Mouse (Mus musculus) kidney, adult 2 months (tissue): ENCODE measurements at regions not wholly inside any gene's neighbourhood (a gene's known extent, or its start where the extent isn't known, plus 50 kb on each side); places are given as distances from the start of the nearest gene placed in this dataset.

Source experiments
- CTCF ChIP-seq: fragments of 200-500 bp; conservative IDR thresholded peaks from 2 replicates; pipeline ENCODE4 v1.5.1; 2011; ENCODE audit warnings: low read depth, mild to moderate bottlenecking, control low read depth, low read length, moderate library complexity, mixed read lengths; ENCODE audit not compliant: insufficient read depth, insufficient read length
- POLR2A ChIP-seq: fragments of 200-500 bp; IDR thresholded peaks from one replicate; pipeline ENCODE4 v1.6.1; 2011; ENCODE audit warnings: low read depth, low read length, control low read depth

DNA sequence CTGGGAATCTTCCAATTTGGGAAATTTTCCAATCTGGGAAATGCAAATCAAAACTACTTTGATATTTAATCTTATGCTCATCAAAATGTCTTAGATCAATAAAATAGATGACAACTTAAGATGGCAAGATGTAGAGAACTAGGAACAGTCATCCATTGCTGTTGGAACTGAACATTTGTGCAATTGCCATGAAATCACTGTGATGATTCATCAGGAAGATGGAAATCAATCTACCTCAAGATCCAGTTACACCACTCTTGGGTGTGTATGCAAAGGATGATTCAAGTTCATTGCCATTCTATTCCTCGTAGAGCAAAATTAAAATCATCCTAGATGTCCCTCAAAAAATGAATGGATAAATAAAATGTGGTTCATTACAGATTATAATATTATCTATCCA, 153.9 kb upstream of the Adgrl4 start:
- TF ChIP-seq CTCF = no peak
- TF ChIP-seq POLR2A = no peak
